Mouse (Mus musculus): ENCODE measurements at regions not wholly inside any gene's neighbourhood (a gene's known extent, or its start where the extent isn't known, plus 50 kb on each side); places are given as distances from the start of the nearest gene placed in this dataset.

DNA sequence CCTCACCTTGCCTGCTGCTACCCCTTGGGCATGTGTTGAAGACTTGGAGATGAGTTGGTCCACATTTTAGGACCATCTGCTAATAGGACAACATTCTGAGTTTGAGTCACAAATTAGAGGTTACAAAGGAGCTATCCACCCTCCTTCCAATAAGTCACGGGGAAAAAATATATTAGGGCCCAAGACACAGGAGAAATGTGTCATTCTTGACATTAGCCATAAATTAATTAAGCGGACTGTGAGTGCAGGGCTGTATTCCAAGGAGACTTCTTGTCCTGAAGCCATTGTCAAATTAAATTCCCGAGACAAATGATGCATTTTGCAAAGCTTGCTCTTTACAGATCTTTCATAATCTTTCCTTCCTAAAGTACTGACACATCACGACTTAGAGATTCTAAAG is 79.2 kb downstream of the 1700020N01Rik start:
- no peak for DNase-seq

GRCm38 (mm10) chr10:21672666-21673065 is 79.7 kb downstream of the 1700020N01Rik start:
- DNase-seq: no peak

DNA sequence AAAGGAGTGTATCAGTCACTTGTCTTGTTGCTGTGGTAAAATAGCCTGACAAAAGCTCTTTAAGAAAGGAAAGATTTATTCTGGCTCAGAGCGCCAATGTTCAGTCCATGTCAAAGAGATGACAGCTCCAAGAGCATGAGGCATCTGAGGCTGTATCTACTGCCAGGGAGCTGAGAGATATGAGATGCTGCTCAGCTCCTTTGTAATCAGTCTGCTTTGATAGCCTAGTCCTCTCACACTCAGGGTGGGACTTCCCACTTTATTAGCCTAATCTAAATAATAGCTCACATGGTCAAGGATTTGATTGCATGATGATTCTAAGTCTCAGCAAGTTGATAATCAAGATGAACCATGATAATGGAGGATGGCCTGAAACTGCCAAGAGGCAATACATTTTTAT is 80.9 kb downstream of the 1700020N01Rik start:
- no peak for DNase-seq

GRCm38 (mm10) chr10:21675786-21676185 is 82.8 kb downstream of the 1700020N01Rik start:
- DNase-seq: no peak

DNA sequence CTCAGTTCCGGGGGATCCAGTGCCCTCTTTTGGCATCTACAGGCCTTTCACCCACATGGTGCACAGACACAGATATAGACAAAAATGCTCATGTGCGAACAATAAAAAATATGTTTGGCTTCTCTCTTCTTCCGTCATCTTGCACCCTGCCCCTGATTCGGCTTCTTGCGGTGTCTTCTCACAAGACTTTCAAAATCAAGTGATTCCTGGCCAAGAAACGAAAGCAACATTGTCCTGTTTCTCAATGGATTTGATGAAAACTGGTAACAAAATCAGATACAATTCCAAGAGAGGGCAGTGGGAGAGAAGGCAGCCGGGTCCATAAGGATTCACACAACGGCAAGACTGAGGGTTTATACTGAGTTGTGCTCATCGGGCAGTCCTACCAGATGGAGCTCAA is 85.0 kb downstream of the 1700020N01Rik start:
- DNase-seq: no peak

- DNase-seq: no peak
These were observed 85.4 kb downstream of the 1700020N01Rik start for GRCm38 (mm10) chr10:21678372-21678771.

DNA sequence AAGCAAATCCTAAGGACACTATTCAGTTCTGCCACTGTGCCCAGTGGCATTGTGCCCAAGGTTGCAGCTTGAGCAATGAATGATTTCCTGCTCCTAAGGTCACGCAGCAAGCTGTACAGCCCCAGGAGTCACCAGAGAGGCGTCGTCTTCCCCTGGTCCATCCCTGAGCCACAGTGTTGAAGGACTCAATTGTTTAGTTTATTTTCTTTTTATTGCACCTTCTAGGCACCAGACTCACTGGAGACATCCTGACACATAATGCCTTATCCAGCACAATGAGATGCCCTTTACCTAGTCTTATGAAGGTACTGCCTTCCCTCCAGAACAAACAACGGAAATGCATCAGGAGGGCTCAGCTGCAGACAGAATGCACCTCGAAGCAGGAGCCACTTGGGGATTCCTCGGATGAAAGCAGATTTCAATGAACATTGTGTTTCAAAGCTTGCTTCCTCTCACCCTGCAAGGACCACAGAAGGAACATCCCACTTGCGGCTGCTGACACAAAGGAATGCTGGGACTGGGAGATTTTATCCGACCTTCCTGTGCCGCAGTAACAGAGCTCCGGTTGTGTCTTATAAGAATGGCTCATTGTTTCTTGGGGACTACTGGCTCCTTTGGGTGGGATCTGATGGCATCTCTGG is 86.0 kb downstream of the 1700020N01Rik start:
- DNase-seq: no peak

GRCm38 (mm10) chr10:21680789-21681188 is 87.8 kb downstream of the 1700020N01Rik start:
- no peak for DNase-seq

DNA sequence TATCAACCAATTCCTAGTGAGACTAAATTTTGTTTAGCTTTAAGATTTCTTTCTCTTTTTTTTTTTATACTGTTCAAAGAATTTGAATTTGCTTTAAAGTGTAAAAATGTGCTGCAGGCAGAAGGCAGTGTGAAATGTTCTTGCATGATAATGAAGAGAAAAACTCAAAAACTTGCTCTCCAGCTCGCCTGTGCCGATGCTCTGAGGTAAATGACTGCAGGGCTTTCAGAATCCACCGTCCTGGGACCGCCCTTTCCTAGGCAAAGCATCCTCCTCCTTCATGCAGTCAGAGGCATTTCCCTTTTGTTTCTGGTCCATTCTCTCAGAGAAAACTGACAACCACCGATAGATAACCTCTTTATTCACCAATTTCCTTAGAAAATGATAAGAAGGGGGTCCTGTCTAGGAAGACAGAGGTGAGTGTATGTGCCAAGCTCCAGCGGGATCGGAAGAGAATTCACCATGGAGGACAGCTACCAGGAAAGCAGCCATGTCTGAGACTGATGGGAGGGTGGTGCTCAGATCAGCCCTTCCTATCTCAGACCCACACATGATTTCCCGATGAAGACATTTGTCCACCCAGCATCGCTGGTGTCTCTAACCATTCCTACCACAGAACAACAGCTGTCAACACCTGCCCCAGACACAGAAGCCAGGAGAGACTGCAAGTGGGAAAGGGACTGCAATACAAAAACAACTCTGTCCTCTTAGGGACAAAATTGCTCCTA is 91.5 kb downstream of the 1700020N01Rik start:
- no peak for DNase-seq

DNA sequence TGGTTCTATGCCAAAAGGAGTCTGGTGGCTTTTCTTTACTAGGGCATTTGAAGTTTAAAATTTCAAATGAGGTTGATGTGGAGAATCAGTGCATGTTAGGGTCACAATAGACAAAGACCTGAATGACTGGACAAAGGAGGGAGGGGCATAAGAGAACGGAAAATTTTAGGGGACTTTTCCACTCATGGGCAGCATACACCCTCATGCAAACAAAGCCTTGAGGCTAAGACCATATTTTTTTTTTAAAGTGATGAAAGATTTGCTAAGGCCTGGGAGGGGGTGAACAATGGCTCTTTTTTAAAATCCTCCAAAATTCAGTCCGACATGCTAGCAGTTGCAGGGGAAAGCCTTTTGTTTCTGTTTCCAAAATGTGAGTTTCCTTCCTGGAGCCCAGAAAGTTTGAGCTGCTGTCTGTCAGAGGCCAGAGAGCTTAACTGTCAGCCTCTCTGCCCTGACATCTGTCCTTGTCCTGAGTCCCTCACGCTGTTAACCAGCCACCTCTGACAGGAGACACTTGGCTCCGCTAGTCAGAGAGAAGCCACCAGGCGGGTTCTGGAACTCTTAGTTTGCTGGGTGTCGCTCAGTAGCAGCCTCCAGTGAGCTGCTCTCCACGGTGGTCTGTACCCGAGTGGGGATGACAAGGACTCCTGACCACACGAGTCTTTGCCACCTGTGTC is 92.3 kb downstream of the 1700020N01Rik start:
- DNase-seq: peak; percentile 45

DNA sequence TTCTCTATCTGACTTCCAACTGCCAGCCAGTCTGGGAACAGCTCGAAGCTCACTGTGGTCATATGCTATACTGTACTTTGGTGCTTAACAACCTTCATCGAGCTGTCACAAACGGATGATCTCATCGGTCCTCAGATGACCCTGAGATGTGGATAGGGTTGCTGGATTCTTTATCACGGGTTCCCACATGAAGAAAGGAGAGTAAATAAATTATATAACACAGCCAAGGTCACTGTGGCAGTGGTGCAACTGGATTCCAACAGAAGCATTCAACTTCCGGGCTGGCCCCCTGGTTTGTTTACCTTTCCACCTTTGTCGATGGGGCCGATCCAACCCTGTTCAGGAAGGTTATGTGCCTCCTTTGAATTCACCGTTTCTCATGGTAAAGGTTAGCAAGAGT is 93.1 kb downstream of the 1700020N01Rik start:
- no peak for DNase-seq

DNA sequence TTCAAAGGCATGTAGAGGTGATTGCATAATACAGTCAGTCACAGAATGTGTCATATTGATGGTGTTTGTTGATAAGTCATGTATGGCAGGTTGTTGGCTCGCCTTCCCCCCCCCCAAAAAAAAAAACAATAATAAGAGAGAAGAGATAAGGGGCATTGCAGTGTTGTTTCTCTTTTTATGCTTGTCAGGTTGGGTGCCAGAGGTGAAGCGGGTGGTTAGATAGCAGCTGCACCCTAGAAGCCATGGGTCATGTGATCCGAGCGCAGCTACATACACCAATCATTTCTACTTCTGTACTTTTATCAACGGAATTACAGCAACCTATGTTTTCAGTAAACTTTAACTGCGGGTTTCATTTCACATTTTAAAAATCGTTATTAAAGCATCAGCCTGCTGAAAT is 94.5 kb downstream of the 1700020N01Rik start:
- DNase-seq: no peak

DNA sequence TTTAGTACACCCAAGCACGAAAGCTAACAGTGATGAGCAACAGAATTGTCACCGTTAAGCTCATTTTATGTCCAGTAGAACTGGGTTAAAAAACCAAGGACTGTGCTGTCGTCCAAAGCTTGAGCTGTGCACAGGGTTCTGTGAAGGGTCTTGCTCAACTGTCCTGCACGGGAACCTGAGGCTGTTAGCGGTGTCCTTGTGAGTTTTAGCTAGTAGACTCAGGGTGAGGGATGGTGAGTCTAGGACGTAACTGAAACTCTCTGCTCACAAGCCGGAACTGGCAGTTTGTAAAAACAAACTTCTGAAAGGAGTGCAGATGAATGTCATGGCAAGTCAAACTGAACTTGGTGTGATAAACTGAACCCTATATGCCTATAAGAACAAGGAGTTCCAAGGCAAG is 95.6 kb downstream of the 1700020N01Rik start:
- DNase-seq: no peak

- no peak for DNase-seq
These were observed 96.9 kb downstream of the 1700020N01Rik start for GRCm38 (mm10) chr10:21689847-21690269.

DNA sequence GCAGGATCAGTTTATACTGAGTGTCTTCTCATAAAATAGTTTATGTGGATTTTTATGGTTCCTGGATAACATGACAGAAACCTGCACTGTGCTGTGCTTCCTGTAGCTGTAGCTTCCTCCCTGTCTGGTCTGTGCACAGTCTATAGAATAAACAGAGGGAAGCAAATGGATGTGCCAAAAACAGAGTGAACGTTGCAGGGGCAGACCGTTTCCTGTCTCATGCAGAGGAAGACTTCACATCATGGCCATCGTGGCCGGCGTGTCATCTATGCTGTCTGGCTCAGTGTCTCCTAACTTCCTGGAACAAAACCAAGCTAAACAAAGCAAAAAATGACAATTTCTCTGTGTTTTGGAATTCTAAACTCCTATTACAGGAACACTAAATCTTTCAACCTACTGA is 102.2 kb downstream of the 1700020N01Rik start:
- no peak for DNase-seq

GRCm38 (mm10) chr10:21696671-21697070 is 103.7 kb downstream of the 1700020N01Rik start:
- no peak for DNase-seq

DNA sequence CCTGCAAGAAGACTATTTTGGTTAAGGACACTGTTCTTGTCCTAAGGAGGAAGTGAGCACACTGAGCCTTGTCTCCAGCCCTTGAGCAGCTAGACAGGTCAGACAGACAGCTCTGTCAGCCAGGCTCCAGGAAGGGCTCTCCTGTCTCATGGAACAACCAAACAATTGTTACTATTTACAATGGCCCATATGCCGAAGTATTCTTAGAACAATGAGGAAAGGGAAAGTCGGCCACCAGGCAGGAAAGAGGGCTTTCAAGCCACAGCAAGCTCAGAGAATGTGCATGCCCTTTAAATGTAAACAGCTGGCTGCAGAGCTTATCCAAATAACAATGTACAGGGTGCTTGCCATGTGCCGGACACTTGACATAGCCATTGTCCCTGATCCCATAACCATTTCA is 108.6 kb downstream of the 1700020N01Rik start:
- peak; percentile 20 for DNase-seq

DNA sequence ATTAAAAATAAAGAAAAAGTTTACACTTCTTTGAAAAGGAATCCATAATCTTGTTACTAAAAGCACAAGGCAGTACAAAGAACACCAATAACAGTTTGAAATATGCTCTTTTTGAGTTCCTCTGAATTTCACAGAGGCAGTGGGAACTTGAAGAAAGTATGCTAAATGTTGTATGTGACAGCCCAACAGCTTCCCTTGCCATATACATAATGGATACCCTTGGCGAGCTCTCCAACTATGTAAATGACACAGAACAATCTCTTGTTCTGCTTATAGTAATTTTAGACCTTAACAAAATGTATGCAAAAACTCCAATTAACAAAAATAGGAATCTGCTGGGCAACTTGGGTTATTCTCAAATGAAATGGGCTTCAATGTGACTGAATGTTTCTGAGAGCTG is 109.2 kb downstream of the 1700020N01Rik start:
- no peak for DNase-seq

- DNase-seq: no peak
These were observed 118.9 kb downstream of the 1700020N01Rik start for GRCm38 (mm10) chr10:21711866-21712265.

- no peak for DNase-seq
These were observed 119.9 kb downstream of the 1700020N01Rik start for GRCm38 (mm10) chr10:21712828-21713227.

GRCm38 (mm10) chr10:21715436-21715835 is 122.5 kb downstream of the 1700020N01Rik start:
- DNase-seq: no peak

- DNase-seq: no peak
These were observed 125.2 kb downstream of the 1700020N01Rik start for GRCm38 (mm10) chr10:21718189-21718588.

DNA sequence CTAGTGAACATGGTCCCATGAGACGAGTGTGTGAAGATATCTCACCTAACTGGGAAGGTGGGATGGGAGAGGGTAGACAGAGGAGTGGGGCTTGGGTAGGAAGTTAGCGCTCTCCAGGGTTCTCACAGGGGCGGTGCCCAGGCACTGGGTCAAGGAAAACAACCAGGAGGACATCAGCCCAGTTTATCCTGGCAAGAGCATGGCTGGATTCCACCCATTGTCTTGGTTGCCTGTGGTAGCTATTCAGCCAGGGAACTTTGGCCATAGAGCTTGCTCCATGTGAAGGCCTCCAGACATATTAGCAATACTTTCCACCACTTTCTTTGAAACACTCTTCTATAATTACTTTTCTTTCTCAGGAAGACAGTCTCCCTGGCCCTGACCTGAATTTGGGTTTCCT is 131.4 kb downstream of the 1700020N01Rik start:
- DNase-seq: no peak

GRCm38 (mm10) chr10:21724999-21725398 is 132.1 kb downstream of the 1700020N01Rik start:
- DNase-seq: no peak

All from embryo, embryonic 11 days (tissue).